Mouse (Mus musculus) brain, embryonic 14.5 days (tissue): ENCODE results near the gene Cdsn.

ENCODE experiments used
- CTCF ChIP-seq: fragments of 200-500 bp; IDR thresholded peaks from 2 replicates; pipeline ENCODE4 v1.5.1; 2012; ENCODE audit warnings: inconsistent platforms, mild to moderate bottlenecking, moderate library complexity, borderline replicate concordance; ENCODE audit not compliant: insufficient read depth, insufficient read length; ENCODE audit errors: extremely low read depth
- POLR2A ChIP-seq: fragments of 200-500 bp; IDR thresholded peaks from 2 replicates; pipeline ENCODE4 v1.6.1; 2012; ENCODE audit warnings: mild to moderate bottlenecking, inconsistent platforms, borderline replicate concordance; ENCODE audit not compliant: poor library complexity, insufficient read depth, insufficient read length, severe bottlenecking; ENCODE audit errors: extremely low read depth

DNA sequence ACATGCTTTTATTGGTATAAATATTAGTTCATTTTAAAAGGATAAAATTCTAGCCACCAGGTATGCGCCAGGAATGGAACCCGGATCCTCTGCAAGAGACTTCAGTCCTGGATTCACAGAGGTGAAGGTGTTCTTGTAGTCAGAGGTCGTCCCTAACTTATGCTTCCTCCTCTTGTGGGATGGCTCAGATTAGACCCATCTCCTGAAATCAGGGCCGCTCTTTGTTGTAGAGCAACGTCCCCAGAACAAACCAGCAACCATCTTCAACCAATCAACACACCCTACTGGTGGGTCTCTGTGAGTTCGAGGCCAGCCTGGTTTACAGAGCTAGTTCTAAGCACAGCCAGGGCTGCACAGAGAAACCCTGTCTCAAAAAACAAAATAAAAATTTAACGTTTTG, 42.5 kb downstream of the Cdsn start:
- no peak for TF ChIP-seq POLR2A
- TF ChIP-seq CTCF, result no peak
